Mouse (Mus musculus) heart, postnatal 0 days (tissue): ENCODE measurements around the gene Olfr1507.

Source experiments
- CTCF ChIP-seq: IDR thresholded peaks from 2 replicates; pipeline ENCODE4 v1.5.1; 2016; ENCODE audit warnings: antibody characterized with exemption, control low read depth, low read depth
- EP300 ChIP-seq: IDR thresholded peaks from 2 replicates; pipeline ENCODE4 v1.6.1; 2016; ENCODE audit warnings: antibody characterized with exemption, low read depth

- TF ChIP-seq CTCF (no peak), EP300 (no peak)
Observed at GRCm38 (mm10) chr14:52533336-52533735, 37.8 kb upstream of the Olfr1507 start.
